Mouse (Mus musculus) splenic B cell, adult 2 months (primary cell): ENCODE data around the gene Mbd3.

ENCODE experiments used
- DNase-seq: peaks from one replicate; pipeline ENCODE4 v3.0.0-alpha.2; 2011; ENCODE audit warnings: low read depth, low spot score
- H3K27me3 ChIP-seq: 2 replicates; pipeline ENCODE4 v1.6.1; 2012; ENCODE audit warnings: mild to moderate bottlenecking, low read length, moderate library complexity, mixed read lengths; ENCODE audit not compliant: control insufficient read depth, poor library complexity, insufficient read depth, severe bottlenecking
- H3K36me3 ChIP-seq: 2 replicates; pipeline ENCODE4 v1.6.1; 2012; ENCODE audit warnings: mild to moderate bottlenecking, low read length, moderate library complexity, mixed read lengths; ENCODE audit not compliant: control insufficient read depth, poor library complexity, insufficient read depth, severe bottlenecking

Gene Mbd3

DNA sequence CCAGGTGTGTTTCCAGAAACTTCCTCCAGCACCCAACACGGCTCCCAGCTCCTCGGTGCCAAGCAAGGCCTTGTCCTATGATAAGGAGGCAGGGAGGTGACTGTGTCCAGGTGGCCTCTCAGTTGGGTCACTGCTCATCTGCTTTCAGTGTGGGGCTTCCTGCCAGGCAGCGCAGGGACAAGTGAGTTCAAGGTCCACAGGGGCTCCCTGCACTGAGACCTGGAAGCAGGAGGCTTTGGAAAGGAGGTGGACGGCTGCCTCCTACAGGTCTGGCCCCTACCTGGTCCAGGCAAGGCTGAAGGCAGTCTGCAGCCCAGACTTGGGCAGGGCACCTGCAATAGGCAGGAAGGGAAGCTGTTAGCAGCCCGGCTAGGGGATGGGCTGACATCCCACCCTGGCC is 6.7 kb downstream of the Mbd3 start:
- Histone ChIP-seq H3K36me3 (peaks cover 14% of the 10 kb centered on the region), H3K27me3 (no peaks in the 10 kb centered on the region)
- no peak for DNase-seq

DNA sequence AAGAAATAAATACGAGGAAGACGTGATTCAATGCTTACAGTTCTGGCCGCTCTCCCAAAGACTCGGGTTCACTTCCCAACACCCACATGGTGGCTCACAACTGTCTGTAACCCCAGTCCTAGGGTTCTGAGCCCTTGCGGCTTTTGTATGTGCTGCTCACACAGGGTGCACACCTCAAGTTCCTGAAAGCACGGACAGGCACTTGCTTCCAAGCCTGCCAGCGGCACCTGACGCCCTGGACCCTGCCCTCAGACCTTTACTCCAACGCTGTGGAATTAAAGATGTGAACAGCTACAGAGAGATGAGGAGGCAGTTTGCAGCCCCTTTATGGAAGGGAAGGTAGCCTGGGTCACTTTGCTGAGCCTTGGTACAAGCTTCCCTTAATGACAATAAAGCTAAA is 8.7 kb downstream of the Mbd3 start:
- no peak for DNase-seq
- peaks cover 14% of the 10 kb centered on the region for H3K36me3 ChIP-seq
- H3K27me3 ChIP-seq: no peaks in the 10 kb centered on the region

- peaks cover 14% of the 10 kb centered on the region for H3K36me3 ChIP-seq
- DNase-seq: no peak
- H3K27me3 ChIP-seq: no peaks in the 10 kb centered on the region
These were observed 10.1 kb downstream of the Mbd3 start for GRCm38 (mm10) chr10:80389185-80389708.

GRCm38 (mm10) chr10:80388731-80389130 is 10.6 kb downstream of the Mbd3 start:
- DNase-seq: no peak
- Histone ChIP-seq H3K27me3 (no peaks in the 10 kb centered on the region), H3K36me3 (peaks cover 12% of the 10 kb centered on the region)

- H3K27me3 ChIP-seq: no peaks in the 10 kb centered on the region
- peak; percentile 92 for DNase-seq
- H3K36me3 ChIP-seq: peaks cover 6% of the 10 kb centered on the region; the same call in 1 of the 2 replicates
These were observed 11.8 kb downstream of the Mbd3 start, which contains the start of gene Mex3d for GRCm38 (mm10) chr10:80387522-80387959. Mex3d (minus strand) TSS chr10:80387659.

DNA sequence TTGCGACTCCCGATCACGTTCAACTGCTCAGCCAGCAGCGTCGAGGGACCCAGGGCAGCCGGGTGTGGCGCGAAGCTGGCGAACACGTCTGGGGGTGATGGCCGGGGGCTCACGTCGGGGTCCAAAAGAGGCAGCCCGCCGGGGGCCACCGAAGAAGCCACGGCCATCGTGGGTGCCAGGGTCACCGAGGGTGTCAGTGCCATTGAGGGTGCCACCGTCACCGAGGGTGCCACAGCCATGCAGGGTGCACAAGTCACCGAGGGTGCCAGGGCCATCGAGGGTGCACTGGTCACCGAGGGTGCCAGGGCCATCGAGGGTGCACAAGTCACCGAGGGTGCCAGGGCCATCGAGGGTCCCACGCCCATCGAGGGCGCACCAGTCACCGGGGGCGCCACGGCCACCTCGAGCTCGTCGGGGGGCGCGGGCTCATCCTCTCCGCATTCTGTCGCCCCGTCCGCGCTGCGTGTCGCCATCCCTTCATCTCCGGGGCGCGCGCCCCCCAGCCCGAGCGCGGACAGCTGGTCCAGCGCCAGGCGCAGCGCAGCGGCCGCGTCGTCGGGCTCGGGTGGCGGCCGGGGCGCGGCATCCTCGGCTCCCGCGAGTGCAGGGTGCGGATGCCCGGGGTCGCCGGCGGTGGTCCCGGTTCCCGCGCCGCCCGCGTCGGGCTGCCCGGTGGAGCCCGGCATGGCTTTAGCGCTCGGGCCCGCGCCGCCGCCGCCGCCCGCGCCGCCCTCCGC is 12.4 kb downstream of the Mbd3 start:
- H3K36me3 ChIP-seq: peaks cover under 1% of the 10 kb centered on the region; the same call in 1 of the 2 replicates
- DNase-seq: peak; percentile 30
- H3K27me3 ChIP-seq: no peaks in the 10 kb centered on the region

- Histone ChIP-seq H3K27me3 (no peaks in the 10 kb centered on the region), H3K36me3 (peaks cover 5% of the 10 kb centered on the region; the same call in 1 of the 2 replicates)
- DNase-seq: no peak
These were observed 13.3 kb downstream of the Mbd3 start for GRCm38 (mm10) chr10:80385811-80386734.

DNA sequence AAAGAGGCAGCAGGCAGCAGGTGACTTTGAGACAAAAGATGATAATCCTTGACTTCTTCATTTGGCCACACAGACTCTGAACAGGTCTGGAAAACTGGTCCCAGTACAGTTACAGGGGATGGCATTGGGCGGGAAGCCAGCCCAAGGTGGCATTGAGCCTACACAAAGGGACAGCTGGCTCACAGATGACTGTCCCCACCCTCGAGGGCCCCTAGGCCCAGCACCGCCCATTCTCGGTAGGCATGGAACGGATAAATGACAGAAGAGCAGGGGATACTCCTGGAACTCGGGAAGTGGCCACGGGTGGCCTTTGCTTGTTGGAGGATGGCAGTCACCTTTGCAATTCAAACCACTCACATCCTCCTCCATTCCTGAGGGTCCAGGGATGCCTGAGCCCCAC is 14.0 kb downstream of the Mbd3 start:
- H3K27me3 ChIP-seq: no peaks in the 10 kb centered on the region
- peaks cover 5% of the 10 kb centered on the region; the same call in 1 of the 2 replicates for H3K36me3 ChIP-seq
- no peak for DNase-seq

- Histone ChIP-seq H3K36me3 (peaks cover 5% of the 10 kb centered on the region; the same call in 1 of the 2 replicates), H3K27me3 (no peaks in the 10 kb centered on the region)
- no peak for DNase-seq
These were observed 14.6 kb downstream of the Mbd3 start for GRCm38 (mm10) chr10:80384709-80385108.

- Histone ChIP-seq H3K36me3 (peaks cover 5% of the 10 kb centered on the region; the same call in 1 of the 2 replicates), H3K27me3 (no peaks in the 10 kb centered on the region)
- no peak for DNase-seq
These were observed 15.2 kb downstream of the Mbd3 start for GRCm38 (mm10) chr10:80384115-80384639.

GRCm38 (mm10) chr10:80383431-80383830 is 15.9 kb downstream of the Mbd3 start:
- Histone ChIP-seq H3K27me3 (no peaks in the 10 kb centered on the region), H3K36me3 (peaks cover 5% of the 10 kb centered on the region; the same call in 1 of the 2 replicates)
- no peak for DNase-seq

- DNase-seq: no peak
- Histone ChIP-seq H3K36me3 (peaks cover 5% of the 10 kb centered on the region; the same call in 1 of the 2 replicates), H3K27me3 (no peaks in the 10 kb centered on the region)
These were observed 16.5 kb downstream of the Mbd3 start for GRCm38 (mm10) chr10:80382641-80383365.

- H3K27me3 ChIP-seq: no peaks in the 10 kb centered on the region
- peak; percentile 56 for DNase-seq
- peaks cover 5% of the 10 kb centered on the region; the same call in 1 of the 2 replicates for H3K36me3 ChIP-seq
These were observed 21.6 kb downstream of the Mbd3 start for GRCm38 (mm10) chr10:80377716-80378115.

DNA sequence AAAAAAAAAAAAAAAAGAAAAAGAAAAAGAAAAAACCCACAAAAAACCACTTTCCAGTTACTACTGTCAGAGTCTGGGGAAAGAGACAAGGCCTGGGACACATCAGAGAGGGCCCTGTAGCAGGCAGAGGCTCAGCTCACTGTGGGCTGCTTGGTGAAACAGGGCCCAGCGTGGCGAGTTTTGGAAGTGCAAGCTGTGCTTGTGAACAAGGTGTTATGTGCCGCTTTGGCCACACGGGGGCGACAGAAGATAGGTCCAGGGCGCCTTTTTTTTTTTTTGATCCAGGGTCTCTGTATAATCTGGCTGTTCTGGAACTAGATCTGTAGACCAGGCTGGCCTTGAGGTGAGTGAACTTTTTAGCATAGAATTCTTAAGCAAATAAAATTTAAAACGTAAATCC is 23.2 kb downstream of the Mbd3 start:
- Histone ChIP-seq H3K27me3 (no peaks in the 10 kb centered on the region), H3K36me3 (no peaks in the 10 kb centered on the region)
- peak; percentile 96 for DNase-seq
